Mouse (Mus musculus) NIH3T3 (cell line): Measurements from ENCODE around the gene Gm10944.

Experiments
- DNase-seq: peaks from one replicate; pipeline ENCODE4 v3.0.0-alpha.2; 2012; ENCODE audit warnings: low read depth

Gene Gm10944

GRCm38 (mm10) chr10:10681048-10681447 is at the start of gene Gm10944:
Gm10944 (plus strand) TSS chr10:10681348.
- DNase-seq, result no peak

- DNase-seq, result no peak
Observed at GRCm38 (mm10) chr10:10655991-10656390, 25.2 kb upstream of the Gm10944 start.

- DNase-seq, result no peak
Observed at GRCm38 (mm10) chr10:10656621-10657020, 24.5 kb upstream of the Gm10944 start.

GRCm38 (mm10) chr10:10659161-10659560 is 22.0 kb upstream of the Gm10944 start:
- DNase-seq, result no peak

- DNase-seq, result no peak
Observed at GRCm38 (mm10) chr10:10659976-10660375, 21.2 kb upstream of the Gm10944 start.

- DNase-seq, result no peak
Observed at GRCm38 (mm10) chr10:10688907-10689667, 7.9 kb downstream of the Gm10944 start.

- DNase-seq, result no peak
Observed at GRCm38 (mm10) chr10:10689668-10690223, 8.6 kb downstream of the Gm10944 start.

GRCm38 (mm10) chr10:10697497-10697896 is 16.3 kb downstream of the Gm10944 start:
- DNase-seq, result no peak

- no peak for DNase-seq
Observed at GRCm38 (mm10) chr10:10700903-10701302, 19.8 kb downstream of the Gm10944 start.

- no peak for DNase-seq
Observed at GRCm38 (mm10) chr10:10701326-10701725, 20.2 kb downstream of the Gm10944 start.

GRCm38 (mm10) chr10:10708031-10708430 is 26.9 kb downstream of the Gm10944 start:
- DNase-seq, result no peak

- DNase-seq, result no peak
Observed at GRCm38 (mm10) chr10:10710359-10710758, 29.2 kb downstream of the Gm10944 start.

GRCm38 (mm10) chr10:10710837-10711236 is 29.7 kb downstream of the Gm10944 start:
- no peak for DNase-seq

- no peak for DNase-seq
Observed at GRCm38 (mm10) chr10:10726501-10726900, 45.4 kb downstream of the Gm10944 start.
